Mouse (Mus musculus): ENCODE results near the gene Rnf113a2. TPM values are rescaled to one million over a fixed set of nuclear protein-coding genes. Genes with fewer than 3 reads are reported as not detected.

The Rnf113a2 gene
- 10 to 100 TPM; 12.0 to 14.5 TPM for total RNA-seq (2021)
- long read RNA-seq, transcript Rnf113a2-201 (1 exons, 1,383 nt) = major isoform, 12 of 12 reads
- long read RNA-seq, partial matches to known transcripts = 0 of 12 reads
- long read RNA-seq, other reads (novel, unspliced or antisense) = 0 of 12 reads

GRCm38 (mm10) chr12:84416834-84417604 is at the start of gene Rnf113a2:
TSS of gene Rnf113a2 (plus strand) at chr12:84417196.
- DNase-seq (ENCODE audit: low spot score in 2 of 2) = peak; percentile 76 to 83

GRCm38 (mm10) chr12:84371647-84372046 is 45.3 kb upstream of the Rnf113a2 start:
- no peak for DNase-seq (ENCODE audit: low spot score in 2 of 2)

DNA sequence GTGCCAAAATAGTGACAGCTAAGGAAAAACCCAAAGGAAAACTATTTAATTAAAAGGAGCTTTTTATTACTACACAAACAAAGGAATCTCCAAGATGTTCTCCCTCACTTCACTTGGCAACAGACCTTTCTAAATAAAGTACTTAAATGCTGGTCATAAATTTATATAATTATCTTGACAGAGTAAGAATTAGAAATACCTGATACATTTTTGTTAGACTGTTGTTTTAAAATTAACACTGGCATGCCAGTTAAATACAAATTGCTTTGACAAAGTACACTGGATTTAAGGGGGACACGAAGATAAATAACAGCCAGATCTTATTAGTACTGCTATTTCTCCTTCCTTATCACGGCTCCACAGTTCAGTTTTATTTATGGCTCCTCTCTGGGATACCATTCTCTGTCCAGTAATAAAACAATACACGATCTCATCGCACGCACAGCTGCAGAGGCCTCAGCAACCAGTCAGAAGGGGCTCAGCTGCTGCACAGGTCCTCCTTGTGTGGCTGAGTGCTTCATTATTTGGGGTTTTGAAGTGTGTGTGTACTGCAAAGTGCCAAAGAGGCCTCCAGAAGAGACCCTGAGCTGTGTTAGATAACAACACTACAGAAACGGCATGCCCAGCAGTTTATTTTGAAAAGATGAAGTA is 43.0 kb upstream of the Rnf113a2 start:
- DNase-seq (ENCODE audit: low spot score in 2 of 2) = no peak

DNA sequence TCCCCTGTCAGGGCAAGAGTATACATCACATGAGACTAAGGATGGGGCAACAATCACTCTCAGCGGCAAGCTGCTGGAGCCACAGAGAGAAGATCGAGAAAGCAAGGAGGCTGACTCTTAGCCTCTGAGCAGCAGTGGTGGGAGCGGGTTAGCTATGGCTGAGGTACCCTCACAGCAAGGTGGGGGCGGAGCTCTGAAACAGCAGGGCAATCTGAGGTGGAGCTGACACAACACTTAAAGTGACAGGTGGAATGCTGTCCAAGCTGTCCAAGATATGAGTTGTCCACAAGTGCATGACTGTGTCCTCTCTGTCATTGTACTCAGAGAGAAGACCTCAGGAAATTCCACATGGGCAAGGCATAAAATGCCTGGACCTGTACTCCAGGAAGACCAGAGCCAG is 34.6 kb upstream of the Rnf113a2 start:
- no peak for DNase-seq (ENCODE audit: low spot score in 2 of 2)

GRCm38 (mm10) chr12:84384644-84385081 is 32.3 kb upstream of the Rnf113a2 start:
- DNase-seq (ENCODE audit: low spot score in 2 of 2) = peak; percentile 23 to 28

- DNase-seq (ENCODE audit: low spot score in 2 of 2) = no peak
Measured at GRCm38 (mm10) chr12:84385408-84385807, 31.6 kb upstream of the Rnf113a2 start.

- no peak for DNase-seq (ENCODE audit: low spot score in 2 of 2)
Measured at GRCm38 (mm10) chr12:84388097-84388496, 28.9 kb upstream of the Rnf113a2 start.

GRCm38 (mm10) chr12:84388774-84389400 is 28.1 kb upstream of the Rnf113a2 start:
- no peak for DNase-seq (ENCODE audit: low spot score in 2 of 2)

- DNase-seq (ENCODE audit: low spot score in 2 of 2) = no peak
Measured at GRCm38 (mm10) chr12:84390336-84390735, 26.7 kb upstream of the Rnf113a2 start.

DNA sequence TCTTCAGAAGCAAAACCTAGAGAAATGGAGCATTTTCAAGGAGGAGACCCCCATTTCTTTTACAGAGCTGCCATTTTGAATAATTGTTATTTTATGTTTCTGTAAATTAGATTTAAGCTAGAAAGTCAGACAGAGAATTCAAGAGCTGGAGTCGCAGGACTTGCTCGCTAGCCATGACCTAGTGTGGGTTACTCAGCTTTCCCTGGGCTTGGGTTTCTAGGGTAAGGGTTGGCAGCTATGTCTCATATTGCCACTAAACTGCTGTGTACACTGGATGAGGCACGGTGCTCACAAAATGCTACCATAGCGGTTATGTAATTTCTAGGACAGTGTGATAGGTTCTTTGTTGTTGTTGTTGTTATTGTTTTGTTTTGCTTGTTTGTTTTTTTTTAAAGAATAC is 24.3 kb upstream of the Rnf113a2 start:
- DNase-seq (ENCODE audit: low spot score in 2 of 2) = no peak

GRCm38 (mm10) chr12:84393847-84394246 is 23.1 kb upstream of the Rnf113a2 start:
- no peak for DNase-seq (ENCODE audit: low spot score in 2 of 2)

GRCm38 (mm10) chr12:84396947-84397679 is 19.9 kb upstream of the Rnf113a2 start:
- DNase-seq (ENCODE audit: low spot score in 2 of 2) = no peak

GRCm38 (mm10) chr12:84397685-84398084 is 19.3 kb upstream of the Rnf113a2 start:
- no peak for DNase-seq (ENCODE audit: low spot score in 2 of 2)

- DNase-seq (ENCODE audit: low spot score in 2 of 2) = no peak
Measured at GRCm38 (mm10) chr12:84398629-84399028, 18.4 kb upstream of the Rnf113a2 start.

DNA sequence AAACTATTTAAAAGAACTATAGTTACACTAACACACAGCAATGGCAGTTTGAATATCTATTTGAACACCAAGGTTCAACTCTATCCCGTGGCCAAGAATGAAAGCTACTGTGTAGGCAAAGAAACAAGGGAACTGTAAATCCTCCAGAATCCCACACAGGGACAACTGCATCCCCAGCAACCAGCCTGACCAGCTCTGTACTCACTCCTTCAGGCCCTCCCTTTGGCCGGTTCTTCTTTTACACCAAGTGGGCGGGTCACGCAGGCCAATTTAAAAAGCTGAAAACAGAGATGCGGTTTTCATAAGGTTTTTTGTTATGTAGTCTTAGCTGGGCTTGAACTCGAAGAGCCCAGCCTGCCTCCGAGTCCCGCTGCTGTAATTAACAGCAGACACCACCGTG is 17.9 kb upstream of the Rnf113a2 start:
- no peak for DNase-seq (ENCODE audit: low spot score in 2 of 2)

DNA sequence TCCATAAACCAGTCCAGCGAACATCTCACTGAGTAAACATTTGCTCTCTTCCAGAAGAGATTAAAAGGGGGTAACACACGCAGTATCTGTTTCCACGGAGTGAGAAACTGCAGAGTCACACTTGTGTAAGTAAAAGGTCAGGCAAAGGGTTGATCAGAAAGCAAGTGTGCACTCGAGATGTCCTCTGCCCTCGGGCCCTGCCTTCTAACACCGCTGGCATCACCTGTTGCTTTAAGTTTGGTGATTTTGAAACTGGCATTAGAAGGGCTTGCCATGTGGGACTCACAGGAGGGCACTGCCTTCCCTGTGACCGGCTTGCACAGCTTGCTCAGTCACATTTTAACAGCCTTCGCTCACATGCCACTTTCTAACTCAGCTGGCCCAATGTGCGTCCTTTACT is 17.3 kb upstream of the Rnf113a2 start:
- DNase-seq (ENCODE audit: low spot score in 2 of 2) = no peak

- DNase-seq (ENCODE audit: low spot score in 2 of 2) = no peak
Measured at GRCm38 (mm10) chr12:84400068-84400467, 16.9 kb upstream of the Rnf113a2 start.

GRCm38 (mm10) chr12:84400653-84401052 is 16.3 kb upstream of the Rnf113a2 start:
- DNase-seq (ENCODE audit: low spot score in 2 of 2) = no peak

- no peak for DNase-seq (ENCODE audit: low spot score in 2 of 2)
Measured at GRCm38 (mm10) chr12:84402923-84403322, 14.1 kb upstream of the Rnf113a2 start.

DNA sequence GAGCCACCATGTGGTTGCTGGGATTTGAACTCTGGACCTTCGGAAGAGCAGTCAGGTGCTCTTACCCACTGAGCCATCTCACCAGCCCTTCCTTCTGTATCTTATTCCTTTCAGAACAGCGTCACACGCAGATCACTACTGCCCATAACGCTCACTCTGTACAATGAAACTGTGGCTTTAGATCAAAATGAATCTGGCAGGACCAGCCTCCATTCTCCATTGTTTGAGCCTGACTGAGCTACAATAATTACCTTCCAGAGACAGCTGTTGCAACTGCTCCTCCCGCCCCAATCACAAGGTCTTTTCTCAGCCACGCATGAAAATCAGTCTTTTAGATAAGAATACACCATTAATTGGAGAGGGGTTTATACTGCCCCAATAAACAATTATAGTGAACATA is 12.5 kb upstream of the Rnf113a2 start:
- DNase-seq (ENCODE audit: low spot score in 2 of 2) = no peak

GRCm38 (mm10) chr12:84407259-84407658 is 9.7 kb upstream of the Rnf113a2 start:
- no peak for DNase-seq (ENCODE audit: low spot score in 2 of 2)
